Mouse (Mus musculus) heart, adult 9 months (tissue): ENCODE results near the gene Lrig1.

Experiments used
- DNase-seq, 2 experiments: peaks; one replicate each; pipeline ENCODE4 v3.0.0; 2022; ENCODE audit warnings: low spot score in 2 of 2

Gene Lrig1

GRCm38 (mm10) chr6:94676840-94677239, 23.1 kb downstream of the Lrig1 start:
- DNase-seq, result no peak

- no peak for DNase-seq
These were observed 23.7 kb downstream of the Lrig1 start for GRCm38 (mm10) chr6:94676300-94676699.

GRCm38 (mm10) chr6:94672426-94672825, 27.5 kb downstream of the Lrig1 start:
- no peak for DNase-seq

- DNase-seq, result no peak
These were observed 30.6 kb downstream of the Lrig1 start for GRCm38 (mm10) chr6:94669370-94669769.

- no peak for DNase-seq
These were observed 31.6 kb downstream of the Lrig1 start for GRCm38 (mm10) chr6:94668204-94668863.

GRCm38 (mm10) chr6:94667131-94667530, 32.8 kb downstream of the Lrig1 start:
- no peak for DNase-seq

- DNase-seq, result no peak
These were observed 33.4 kb downstream of the Lrig1 start for GRCm38 (mm10) chr6:94666432-94667119.

- no peak for DNase-seq
These were observed 34.3 kb downstream of the Lrig1 start for GRCm38 (mm10) chr6:94665677-94666076.

GRCm38 (mm10) chr6:94665248-94665647, 34.7 kb downstream of the Lrig1 start:
- no peak for DNase-seq

- DNase-seq, result no peak
These were observed 36.0 kb downstream of the Lrig1 start for GRCm38 (mm10) chr6:94664000-94664399.

- DNase-seq, result no peak
These were observed 38.0 kb downstream of the Lrig1 start for GRCm38 (mm10) chr6:94661923-94662322.

GRCm38 (mm10) chr6:94661321-94661720, 38.6 kb downstream of the Lrig1 start:
- no peak for DNase-seq

GRCm38 (mm10) chr6:94659886-94660333, 40.0 kb downstream of the Lrig1 start:
- DNase-seq, result peak in 1 of 2 experiments; percentile 34

- no peak for DNase-seq
These were observed 41.9 kb downstream of the Lrig1 start for GRCm38 (mm10) chr6:94658136-94658480.

GRCm38 (mm10) chr6:94657204-94658135, 42.5 kb downstream of the Lrig1 start:
- DNase-seq, result no peak

GRCm38 (mm10) chr6:94655818-94656478, 44.0 kb downstream of the Lrig1 start:
- no peak for DNase-seq

- no peak for DNase-seq
These were observed 46.3 kb downstream of the Lrig1 start for GRCm38 (mm10) chr6:94653388-94654316.

GRCm38 (mm10) chr6:94652659-94653213, 47.2 kb downstream of the Lrig1 start:
- no peak for DNase-seq

- no peak for DNase-seq
These were observed 48.4 kb downstream of the Lrig1 start for GRCm38 (mm10) chr6:94651541-94651940.

GRCm38 (mm10) chr6:94649637-94650036, 50.3 kb downstream of the Lrig1 start:
- DNase-seq, result no peak
